Mouse (Mus musculus) neural tube, embryonic 15.5 days (tissue): ENCODE data around the gene Cltc. TPM values are rescaled to one million over a fixed set of nuclear protein-coding genes. Genes with fewer than 3 reads are reported as not detected.
"Not testable (repeated sequence)": the region's sequence is repeated elsewhere in the genome, so short reads cannot be mapped to it uniquely, and the experiment has no call there.

ENCODE experiments used
- ATAC-seq: fragments of 200-750 bp; cut with Nextera tagmentation; 2 replicates; pipeline ENCODE4 v1.8.0; 2017; ENCODE audit warnings: mild to moderate bottlenecking, moderate TSS enrichment, moderate library complexity; ENCODE audit not compliant: low FRiP score
- H3K27ac ChIP-seq: fragments of 300-500 bp; sonication (generic); replicated peaks from 2 replicates; pipeline ENCODE4 v1.5.1; 2015; ENCODE audit warnings: mild to moderate bottlenecking, inconsistent platforms
- H3K27me3 ChIP-seq: fragments of 300-500 bp; sonication (generic); replicated peaks from 2 replicates; pipeline ENCODE4 v1.6.1; 2015; ENCODE audit warnings: inconsistent platforms
- H3K36me3 ChIP-seq: fragments of 300-500 bp; sonication (generic); 2 replicates; pipeline ENCODE4 v1.6.1; 2015; ENCODE audit warnings: inconsistent platforms
- H3K4me1 ChIP-seq: fragments of 300-500 bp; sonication (generic); 2 replicates; pipeline ENCODE4 v1.6.1; 2015; ENCODE audit warnings: inconsistent platforms
- H3K4me2 ChIP-seq: fragments of 300-500 bp; sonication (generic); 2 replicates; pipeline ENCODE4 v1.6.1; 2015; ENCODE audit warnings: inconsistent platforms, mild to moderate bottlenecking, moderate library complexity
- H3K4me3 ChIP-seq: fragments of 300-500 bp; sonication (generic); replicated peaks from 2 replicates; pipeline ENCODE4 v1.5.1; 2015; ENCODE audit warnings: mild to moderate bottlenecking, inconsistent platforms
- H3K9ac ChIP-seq: fragments of 300-500 bp; sonication (generic); replicated peaks from 2 replicates; pipeline ENCODE4 v1.6.1; 2015; ENCODE audit warnings: mild to moderate bottlenecking, inconsistent platforms
- H3K9me3 ChIP-seq: fragments of 300-500 bp; sonication (generic); replicated peaks from 2 replicates; pipeline ENCODE4 v1.6.1; 2016; ENCODE audit warnings: inconsistent platforms
- WGBS: fragments of 180-500 bp; shearing (Covaris S2); methylation state at CpG from one replicate; pipeline ENCODE4 v1.1.7; 2015; ENCODE audit warnings: mixed read lengths; 5-methylcytosine and 5-hydroxymethylcytosine counted together
- polyA plus RNA-seq: library from polyadenylated mRNA; unstranded; fragments of >200 nt; fragmentation: Nextera tagmentation; extraction: Ambion mirVana; gene quantifications from 2 replicates; pipeline ENCODE4 v1.2.1, GENCODE M21; 2015

The Cltc gene
- 147 and 153 TPM in 2 replicates for polyA plus RNA-seq

DNA sequence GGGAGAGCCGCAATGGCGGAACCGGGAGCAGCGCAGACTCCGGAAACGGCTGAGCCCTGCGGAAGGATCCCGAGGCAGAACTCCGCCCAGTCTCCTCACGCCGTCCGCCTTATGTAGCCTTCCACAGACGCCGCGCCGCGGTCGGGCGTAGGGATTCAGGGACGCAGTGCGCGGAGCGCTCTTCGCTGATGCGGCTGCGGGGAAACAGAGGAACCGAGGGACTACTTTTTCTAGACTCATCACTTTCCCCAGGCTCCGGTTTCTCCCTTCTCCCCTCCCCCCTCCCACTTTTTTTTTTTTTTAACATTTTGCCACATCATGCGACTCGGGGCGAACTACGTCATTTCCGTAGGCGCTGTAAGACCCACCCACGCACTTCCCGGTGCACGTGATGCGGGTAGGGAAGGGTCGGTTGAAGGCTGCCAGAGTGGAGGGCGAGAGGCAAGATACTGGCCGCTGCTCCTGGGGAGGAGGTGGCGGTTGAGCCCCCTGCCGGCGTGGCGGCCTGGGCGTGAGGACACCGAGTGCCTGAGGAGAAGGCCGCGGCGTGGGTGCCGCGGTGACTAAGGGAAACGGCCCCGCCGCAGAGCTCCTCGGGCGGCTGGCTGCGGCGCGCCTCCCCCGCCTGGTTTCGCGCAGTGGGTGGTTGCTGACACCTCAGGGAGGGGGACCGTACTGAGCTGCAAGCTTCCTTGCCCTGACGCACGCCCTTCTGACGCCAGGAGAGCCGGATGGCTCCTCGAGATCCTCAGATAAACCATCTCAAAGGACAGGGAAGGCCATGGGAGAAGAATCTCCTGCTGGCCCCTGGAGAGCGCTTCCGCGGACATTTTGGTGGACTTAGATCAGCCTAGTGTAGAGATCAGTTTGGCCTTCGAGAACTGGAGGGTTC lies at the start of gene Cltc:
Gene Cltc (minus strand): TSS at position 86 of the 892 bp plus-strand sequence.
- Histone ChIP-seq H3K27me3 (no peaks in the 10 kb centered on the region), H3K9ac (peak within 1 kb of the TSS; percentile 96), H3K27ac (peak within 1 kb of the TSS; percentile 99), H3K4me1 (peaks cover 40% of the 10 kb centered on the region), H3K4me2 (peak within 1 kb of the TSS; percentile 94), H3K4me3 (peak within 1 kb of the TSS; percentile 94), H3K9me3 (no peaks in the 10 kb centered on the region), H3K36me3 (no peaks in the 10 kb centered on the region)
- WGBS, result under 1% methylated on average over 73 of the region's 73 CpGs
- peak; percentile 97 for ATAC-seq

GRCm38 (mm10) chr11:86807001-86807477 lies 49.7 kb upstream of the Cltc start:
- Histone ChIP-seq H3K9me3 (no peaks in the 10 kb centered on the region), H3K4me2 (peak overlapping the region; percentile 87), H3K4me1 (peaks cover 12% of the 10 kb centered on the region), H3K9ac (peak overlapping the region; percentile 66), H3K27ac (peak overlapping the region; percentile 84), H3K36me3 (peaks cover 15% of the 10 kb centered on the region), H3K27me3 (no peaks in the 10 kb centered on the region), H3K4me3 (peak overlapping the region; percentile 100)
- under 1% methylated on average over 25 of the region's 25 CpGs for WGBS
- peak; percentile 91 for ATAC-seq

DNA sequence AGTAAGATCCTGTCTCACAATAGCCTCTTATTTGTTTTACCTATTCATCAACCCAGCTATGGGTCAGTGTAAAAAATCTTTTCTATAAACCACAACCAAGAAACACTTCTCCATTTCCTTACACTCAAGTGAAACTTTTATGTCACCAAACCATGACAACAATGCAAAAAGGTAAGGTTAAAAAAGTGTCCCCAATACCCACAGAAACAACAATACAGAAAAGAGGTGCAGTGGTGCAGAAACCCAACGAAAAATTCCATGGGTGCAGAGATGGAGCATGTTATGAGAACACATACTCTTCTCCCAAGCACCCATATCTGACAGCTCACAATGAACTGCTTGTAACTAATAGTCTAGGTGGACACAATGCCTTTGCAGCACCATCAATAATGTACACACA lies 36.8 kb upstream of the Cltc start:
- Histone ChIP-seq H3K36me3 (peaks cover 34% of the 10 kb centered on the region), H3K4me2 (no peak overlapping the region), H3K27ac (no peak overlapping the region), H3K4me1 (no peaks in the 10 kb centered on the region), H3K9me3 (no peaks in the 10 kb centered on the region), H3K27me3 (no peaks in the 10 kb centered on the region), H3K9ac (no peak overlapping the region), H3K4me3 (no peak overlapping the region)
- WGBS, result 91% methylated on average over 1 of the region's 1 CpGs
- no peak for ATAC-seq

GRCm38 (mm10) chr11:86787436-86787835 lies 30.1 kb upstream of the Cltc start:
- not testable (repeated sequence) for ATAC-seq, H3K9ac ChIP-seq, H3K27me3 ChIP-seq, H3K4me3 ChIP-seq, H3K4me1 ChIP-seq, H3K27ac ChIP-seq, H3K4me2 ChIP-seq, H3K9me3 ChIP-seq
- H3K36me3 ChIP-seq, result peaks cover 55% of the 10 kb centered on the region
- WGBS, result 98% methylated on average over 5 of the region's 5 CpGs

- 93% methylated on average over 2 of the region's 2 CpGs for WGBS
- no peaks in the 10 kb centered on the region for H3K9me3 ChIP-seq
- H3K4me3 ChIP-seq, result no peak overlapping the region
- H3K4me1 ChIP-seq, result no peaks in the 10 kb centered on the region
- H3K27ac ChIP-seq, result no peak overlapping the region
- no peak overlapping the region for H3K4me2 ChIP-seq
- peaks cover 59% of the 10 kb centered on the region for H3K36me3 ChIP-seq
- H3K27me3 ChIP-seq, result no peaks in the 10 kb centered on the region
- ATAC-seq, result no peak
- no peak overlapping the region for H3K9ac ChIP-seq
Measured at GRCm38 (mm10) chr11:86785767-86786166, 28.4 kb upstream of the Cltc start.

- no peak for ATAC-seq
- 87% methylated on average over 4 of the region's 4 CpGs for WGBS
- Histone ChIP-seq H3K4me3 (no peak overlapping the region), H3K4me2 (no peak overlapping the region), H3K27me3 (no peaks in the 10 kb centered on the region), H3K27ac (no peak overlapping the region), H3K4me1 (no peaks in the 10 kb centered on the region), H3K36me3 (peaks cover 24% of the 10 kb centered on the region), H3K9me3 (no peaks in the 10 kb centered on the region), H3K9ac (no peak overlapping the region)
Measured at GRCm38 (mm10) chr11:86769884-86770283, 12.5 kb upstream of the Cltc start.

DNA sequence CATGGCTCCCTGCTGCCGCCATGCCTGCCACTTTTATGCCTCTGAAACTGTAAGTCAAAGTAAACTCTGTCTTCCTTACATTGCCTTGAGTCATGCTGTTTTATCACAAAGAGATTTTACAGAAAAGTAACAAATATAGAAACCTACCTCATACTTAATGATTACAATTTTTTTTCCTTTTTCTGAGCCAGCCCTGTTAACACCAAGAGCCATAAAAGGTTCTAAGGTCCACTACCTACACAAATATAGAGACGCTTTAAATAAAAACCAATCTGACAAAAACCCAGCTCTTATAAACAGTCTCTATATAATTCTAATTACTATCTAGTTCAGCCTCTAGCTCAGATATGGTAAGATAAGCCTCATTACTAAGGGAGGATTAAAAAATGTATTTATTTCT lies 7.1 kb upstream of the Cltc start:
- Histone ChIP-seq H3K9me3 (no peaks in the 10 kb centered on the region), H3K4me1 (no peaks in the 10 kb centered on the region), H3K4me2 (no peak overlapping the region), H3K36me3 (no peaks in the 10 kb centered on the region), H3K4me3 (no peak overlapping the region), H3K9ac (no peak overlapping the region), H3K27ac (no peak overlapping the region), H3K27me3 (no peaks in the 10 kb centered on the region)
- WGBS, result 93% methylated on average over 2 of the region's 2 CpGs
- ATAC-seq, result no peak

GRCm38 (mm10) chr11:86763127-86763526 lies 5.8 kb upstream of the Cltc start:
- H3K27me3 ChIP-seq, ATAC-seq: not testable (repeated sequence)
- 90% methylated on average over 11 of the region's 11 CpGs for WGBS

DNA sequence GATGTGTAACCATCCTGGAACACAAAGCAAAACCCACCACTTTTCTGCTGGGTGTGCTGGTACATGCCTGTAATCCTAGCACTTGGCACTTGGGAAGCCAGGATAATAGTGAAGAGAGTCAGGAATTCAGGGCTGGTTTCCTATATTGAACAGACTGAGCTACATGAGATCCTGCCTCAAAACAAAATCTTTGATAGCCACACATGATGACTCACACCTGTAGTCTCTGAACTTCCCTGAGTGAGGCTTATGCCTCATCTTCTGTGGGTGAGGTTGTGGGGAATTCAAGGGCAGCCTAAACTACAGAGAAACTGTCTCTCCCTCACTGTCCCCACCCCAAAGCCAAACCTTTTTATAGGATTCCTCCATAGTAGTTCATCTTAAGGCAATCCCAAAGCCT lies 3.0 kb upstream of the Cltc start:
- Histone ChIP-seq H3K36me3 (no peaks in the 10 kb centered on the region), H3K9ac (no peak overlapping the region), H3K4me2 (no peak overlapping the region), H3K4me1 (peaks cover 19% of the 10 kb centered on the region), H3K27me3 (no peaks in the 10 kb centered on the region), H3K4me3 (no peak overlapping the region), H3K9me3 (no peaks in the 10 kb centered on the region), H3K27ac (no peak overlapping the region)
- ATAC-seq, result no peak

More at GRCm38 (mm10) chr11:86763127-86763526, 5.8 kb upstream of the Cltc start:
- H3K4me1 ChIP-seq, H3K36me3 ChIP-seq, H3K4me3 ChIP-seq, H3K27ac ChIP-seq, H3K9ac ChIP-seq, H3K4me2 ChIP-seq, H3K9me3 ChIP-seq: not testable (repeated sequence)

- ATAC-seq, result no peak
- H3K9ac ChIP-seq, result no peak overlapping the region
- H3K9me3 ChIP-seq, result no peaks in the 10 kb centered on the region
- no peak overlapping the region for H3K4me2 ChIP-seq
- WGBS, result 94% methylated on average over 2 of the region's 2 CpGs
- H3K36me3 ChIP-seq, result no peaks in the 10 kb centered on the region
- no peaks in the 10 kb centered on the region for H3K27me3 ChIP-seq
- H3K4me1 ChIP-seq, result peaks cover 23% of the 10 kb centered on the region
- no peak overlapping the region for H3K4me3 ChIP-seq
- H3K27ac ChIP-seq, result no peak overlapping the region
Measured at GRCm38 (mm10) chr11:86759886-86760285, 2.5 kb upstream of the Cltc start.

GRCm38 (mm10) chr11:86759226-86759625 lies 1.9 kb upstream of the Cltc start:
- ATAC-seq, result no peak
- H3K27me3 ChIP-seq, result no peaks in the 10 kb centered on the region
- no peaks in the 10 kb centered on the region for H3K36me3 ChIP-seq
- 93% methylated on average over 1 of the region's 1 CpGs for WGBS
- H3K4me3 ChIP-seq, result no peak overlapping the region
- peak overlapping the region; percentile 77; the same call in 1 of the 2 replicates for H3K4me2 ChIP-seq
- no peaks in the 10 kb centered on the region for H3K9me3 ChIP-seq
- peak overlapping the region; percentile 28; the same call in 1 of the 2 replicates for H3K9ac ChIP-seq
- peak overlapping the region; percentile 99; the same call in 1 of the 2 replicates for H3K27ac ChIP-seq
- peaks cover 29% of the 10 kb centered on the region for H3K4me1 ChIP-seq

- H3K4me3 ChIP-seq, result peak overlapping the region; percentile 94
- H3K4me2 ChIP-seq, result peak overlapping the region; percentile 77
- no peaks in the 10 kb centered on the region for H3K27me3 ChIP-seq
- H3K9me3 ChIP-seq, result no peaks in the 10 kb centered on the region
- ATAC-seq, result no peak
- H3K9ac ChIP-seq, result peak overlapping the region; percentile 96
- peak overlapping the region; percentile 99 for H3K27ac ChIP-seq
- WGBS, result 30% methylated on average over 6 of the region's 6 CpGs
- no peaks in the 10 kb centered on the region for H3K36me3 ChIP-seq
- H3K4me1 ChIP-seq, result peaks cover 35% of the 10 kb centered on the region
Measured at GRCm38 (mm10) chr11:86758559-86758958, 1.2 kb upstream of the Cltc start.
